ENCODE assay signal across 8 mouse cellular contexts in genomic region chr12:105981121-105981973, GRCm38 (mm10). TPM values are rescaled to one million over a fixed set of nuclear protein-coding genes. Genes with fewer than 3 reads are reported as not detected.
DNase-seq lines count a peak whose midpoint lies in the region; ATAC-seq and TF ChIP-seq lines count a peak whose summit lies in the region.

No protein-coding gene starts in this region.

- ATAC-seq in intestine, postnatal 0 days, result peak; percentile 69
- ATAC-seq in lung, embryonic 14.5 days (ENCODE audit: insufficient read depth), result peak; percentile 62; the same call in 1 of the 2 replicates

- 25% methylated on average over 15 of the region's 16 CpGs for WGBS in embryonic facial prominence, embryonic 10.5 days
- WGBS in intestine, postnatal 0 days, result 20% methylated on average over 13 of the region's 16 CpGs
- 17% methylated on average over 13 of the region's 16 CpGs for WGBS in lung, embryonic 14.5 days

- 0 out of 2 replicates have a peak, but pooled peaks cover 3% of the 10 kb centered on the region for H3K27me3 ChIP-seq in embryonic facial prominence, embryonic 10.5 days (replicated peaks; ENCODE audit: low read depth, poor library complexity, severe bottlenecking)
- H3K27me3 ChIP-seq in intestine, postnatal 0 days (replicated peaks; ENCODE audit: control insufficient read depth, insufficient read depth, low read length), result no peaks in the 10 kb centered on the region
- H3K27me3 ChIP-seq in lung, embryonic 14.5 days (ENCODE audit: insufficient read depth, low read length), result no peaks in the 10 kb centered on the region

- peaks cover 9% of the 10 kb centered on the region for H3K4me1 ChIP-seq in embryonic facial prominence, embryonic 10.5 days
- no peaks in the 10 kb centered on the region for H3K4me1 ChIP-seq in intestine, postnatal 0 days (replicated peaks; ENCODE audit: control insufficient read depth, insufficient read depth, low read length)
- H3K4me1 ChIP-seq in lung, embryonic 14.5 days (ENCODE audit: insufficient read depth), result no peaks in the 10 kb centered on the region

- peak overlapping the region; percentile 61 for H3K27ac ChIP-seq in embryonic facial prominence, embryonic 10.5 days (replicated peaks)
- H3K27ac ChIP-seq in intestine, postnatal 0 days (ENCODE audit: low read depth, low read length), result no peak overlapping the region
- no peak overlapping the region for H3K27ac ChIP-seq in lung, embryonic 14.5 days (ENCODE audit: low read depth)

- no peak for TF ChIP-seq CTCF in intestine, postnatal 0 days (IDR thresholded peaks at IDR 0.05; ENCODE audit: low read depth)
- TF ChIP-seq CTCF in lung, embryonic 14.5 days (IDR thresholded peaks at IDR 0.05; ENCODE audit: low read depth), result no peak

- peaks cover 8% of the 10 kb centered on the region for H3K9me3 ChIP-seq in embryonic facial prominence, embryonic 10.5 days
- H3K9me3 ChIP-seq in intestine, postnatal 0 days (ENCODE audit: control insufficient read depth), result 0 out of 2 replicates have a peak, but pooled peaks cover 3% of the 10 kb centered on the region
- no peaks in the 10 kb centered on the region for H3K9me3 ChIP-seq in lung, embryonic 14.5 days (ENCODE audit: low read depth, low read length)

- H3K36me3 ChIP-seq in embryonic facial prominence, embryonic 10.5 days (replicated peaks), result no peaks in the 10 kb centered on the region
- H3K36me3 ChIP-seq in intestine, postnatal 0 days (ENCODE audit: control insufficient read depth, insufficient read depth), result no peaks in the 10 kb centered on the region
- H3K36me3 ChIP-seq in lung, embryonic 14.5 days (ENCODE audit: insufficient read depth), result no peaks in the 10 kb centered on the region

- peak overlapping the region; percentile 40 for H3K4me3 ChIP-seq in embryonic facial prominence, embryonic 10.5 days
- H3K4me3 ChIP-seq in intestine, postnatal 0 days (ENCODE audit: low read depth, low read length), result no peak overlapping the region
- H3K4me3 ChIP-seq in lung, embryonic 14.5 days (ENCODE audit: low read depth, low read length), result no peak overlapping the region; the same call in 1 of the 2 replicates

- DNase-seq in urinary bladder, postnatal 14 days (ENCODE audit: low spot score), result peak; percentile 25
- DNase-seq in urinary bladder, postnatal 4 days (ENCODE audit: low spot score in 2 of 2), result no peak
- DNase-seq in embryonic facial prominence, embryonic 10.5 days (ENCODE audit: low spot score), result peak; percentile 56
- peak; percentile 43 for DNase-seq in lung, embryonic 14.5 days
- DNase-seq in layer of hippocampus, adult 9-11 months, result no peak
- DNase-seq in layer of hippocampus, adult 8-10 months (ENCODE audit: low spot score in 2 of 2), result no peak
- no peak for DNase-seq in layer of hippocampus, adult 11-12 months (ENCODE audit: low spot score)

- no peak overlapping the region for H3K9ac ChIP-seq in intestine, postnatal 0 days (ENCODE audit: low read depth, low read length)
- H3K9ac ChIP-seq in lung, embryonic 14.5 days, result no peak overlapping the region

- H3K4me2 ChIP-seq in intestine, postnatal 0 days (replicated peaks; ENCODE audit: low read depth), result peak overlapping the region; percentile 54
- peak overlapping the region; percentile 43 for H3K4me2 ChIP-seq in lung, embryonic 14.5 days

RNA-seq across cellular contexts. Expression of gene Vrk1, which starts 28.7 kb away (rescaled TPM):
- polyA plus RNA-seq in embryonic facial prominence, embryonic 10.5 days (2016; fragmentation: Nextera tagmentation; extraction: Ambion mirVana), result 113 and 115 TPM in 2 replicates
- 20.4 and 23.0 TPM in 2 replicates for polyA plus RNA-seq in intestine, postnatal 0 days (2015; fragmentation: Nextera tagmentation; extraction: Ambion mirVana)
- polyA plus RNA-seq in lung, embryonic 14.5 days (2014; fragmentation: Nextera tagmentation; extraction: Ambion mirVana), result 86.2 and 86.6 TPM in 2 replicates
- total RNA-seq in layer of hippocampus, adult 8-10 months (2022), result 10 to 100 TPM; 15.5 to 21.1 (median 17.4) TPM

Comparison
In these comparisons a context has a peak if more than half of its experiments do, and no peak if none do; other contexts are left out.
1. DNase-seq: peak in urinary bladder, postnatal 14 days (single experiment), embryonic facial prominence, embryonic 10.5 days (single experiment) and lung, embryonic 14.5 days (single experiment); none in urinary bladder, postnatal 4 days (0 of 2), layer of hippocampus, adult 9-11 months (single experiment), layer of hippocampus, adult 8-10 months (0 of 2) and layer of hippocampus, adult 11-12 months (single experiment).